In the genomic region with DNA sequence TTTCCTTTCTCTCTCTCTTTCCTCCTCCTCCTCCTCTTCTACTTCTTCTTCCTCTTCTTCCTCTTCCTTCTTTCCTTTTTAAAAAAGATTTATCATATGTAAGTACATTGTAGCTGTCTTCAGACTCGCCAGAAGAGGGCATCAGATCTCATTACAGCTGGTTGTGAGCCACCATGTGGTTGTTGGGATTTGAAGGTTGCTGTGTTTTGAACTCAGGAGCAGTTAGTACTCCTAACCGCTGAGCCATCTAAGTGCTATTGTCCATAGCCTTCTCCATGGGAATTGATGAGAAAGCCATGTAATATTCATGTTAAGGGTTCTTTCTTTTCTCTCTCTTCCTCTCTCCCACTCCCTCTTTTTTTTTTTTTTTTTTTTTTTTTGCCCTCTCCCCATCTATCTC, we compare ENCODE assay signal across 9 mouse cellular contexts. TPM values are rescaled to one million over a fixed set of nuclear protein-coding genes. Genes with fewer than 3 reads are reported as not detected.
DNase-seq lines count a peak whose midpoint lies in the region; ATAC-seq lines count a peak whose summit lies in the region.
"Had no signal": no experiment of that assay in that cellular context is flagged by ENCODE, and none has a peak within 500 bp of the region (broad histone marks: within the 10 kb centered on the region; RNA-seq: fewer than 3 reads in every experiment).

No protein-coding gene starts in this region.

- ATAC-seq in forebrain, embryonic 11.5 days (replicated peaks; ENCODE audit: low FRiP score) = no peak
- ATAC-seq in neural tube, embryonic 12.5 days (ENCODE audit: low FRiP score, low read depth) = peak; percentile 25; the same call in 1 of the 2 replicates
- ATAC-seq in erythroblast, adult 5-6 weeks (replicated peaks; ENCODE audit: low FRiP score, poor library complexity, severe bottlenecking) = peak; percentile 31
- peak; percentile 7; the same call in 1 of the 2 replicates for ATAC-seq in liver, embryonic 16.5 days (ENCODE audit: low read depth)

- peaks cover 12% of the 10 kb centered on the region for H3K4me1 ChIP-seq in forebrain, embryonic 10.5 days
- 0 out of 2 replicates have a peak, but pooled peaks cover 5% of the 10 kb centered on the region for H3K4me1 ChIP-seq in forebrain, embryonic 11.5 days (replicated peaks; ENCODE audit: control insufficient read depth, insufficient read depth, low read length)
- H3K4me1 ChIP-seq in neural tube, embryonic 12.5 days = peaks cover 11% of the 10 kb centered on the region; the same call in 1 of the 2 replicates
- H3K4me1 ChIP-seq in liver, embryonic 16.5 days (ENCODE audit: control insufficient read depth, low read depth, low read length) = peaks cover 10% of the 10 kb centered on the region

- no peak overlapping the region for H3K4me2 ChIP-seq in forebrain, embryonic 11.5 days (ENCODE audit: low read depth, low read length, severe bottlenecking)
- H3K4me2 ChIP-seq in neural tube, embryonic 12.5 days (replicated peaks) = no peak overlapping the region
- peak overlapping the region; percentile 45 for H3K4me2 ChIP-seq in liver, embryonic 16.5 days (ENCODE audit: low read depth, low read length)

- 38% methylated on average over 2 of the region's 2 CpGs for WGBS in forebrain, embryonic 10.5 days
- WGBS in forebrain, embryonic 11.5 days = 35% methylated on average over 2 of the region's 2 CpGs
- WGBS in neural tube, embryonic 12.5 days = 38% methylated on average over 2 of the region's 2 CpGs
- 38% methylated on average over 2 of the region's 2 CpGs for WGBS in liver, embryonic 16.5 days (ENCODE audit: insufficient replicate concordance)

- no peaks in the 10 kb centered on the region for H3K9me3 ChIP-seq in forebrain, embryonic 10.5 days
- H3K9me3 ChIP-seq in forebrain, embryonic 11.5 days (ENCODE audit: control insufficient read depth, low read length) = no peaks in the 10 kb centered on the region
- no peaks in the 10 kb centered on the region for H3K9me3 ChIP-seq in neural tube, embryonic 12.5 days
- H3K9me3 ChIP-seq in liver, embryonic 16.5 days (replicated peaks; ENCODE audit: control insufficient read depth, low read length) = no peaks in the 10 kb centered on the region
- H3K9me3 ChIP-seq: lung, embryonic 15.5 days had no signal

- H3K27ac ChIP-seq in forebrain, embryonic 10.5 days = no peak overlapping the region
- H3K27ac ChIP-seq in forebrain, embryonic 11.5 days (ENCODE audit: low read depth, low read length) = no peak overlapping the region
- no peak overlapping the region for H3K27ac ChIP-seq in neural tube, embryonic 12.5 days
- H3K27ac ChIP-seq in liver, embryonic 16.5 days (ENCODE audit: low read length) = no peak overlapping the region

- no peaks in the 10 kb centered on the region for H3K27me3 ChIP-seq in forebrain, embryonic 10.5 days (ENCODE audit: poor library complexity, severe bottlenecking)
- no peaks in the 10 kb centered on the region for H3K27me3 ChIP-seq in forebrain, embryonic 11.5 days (ENCODE audit: control insufficient read depth, insufficient read depth, low read length)
- H3K27me3 ChIP-seq in neural tube, embryonic 12.5 days (replicated peaks) = no peaks in the 10 kb centered on the region
- no peaks in the 10 kb centered on the region for H3K27me3 ChIP-seq in liver, embryonic 16.5 days (ENCODE audit: control insufficient read depth, insufficient read depth, low read depth, low read length)
- H3K27me3 ChIP-seq: lung, embryonic 15.5 days had no signal

- DNase-seq in forebrain, embryonic 10.5 days (ENCODE audit: extremely low spot score, low spot score) = no peak
- no peak for DNase-seq in forebrain, embryonic 11.5 days (ENCODE audit: low spot score)
- DNase-seq in neural tube, embryonic 10.5 days (ENCODE audit: extremely low spot score, low spot score) = no peak
- peak; percentile 46 to 52 for DNase-seq in thymus, postnatal 10 days (ENCODE audit: low spot score in 2 of 2)
- DNase-seq in testis, postnatal 10 days (ENCODE audit: low spot score) = no peak

- H3K4me3 ChIP-seq in forebrain, embryonic 10.5 days = peak overlapping the region; percentile 81; the same call in 1 of the 2 replicates
- H3K4me3 ChIP-seq in forebrain, embryonic 11.5 days (ENCODE audit: low read depth, low read length) = no peak overlapping the region
- no peak overlapping the region for H3K4me3 ChIP-seq in neural tube, embryonic 12.5 days
- H3K4me3 ChIP-seq in liver, embryonic 16.5 days (ENCODE audit: low read depth, low read length) = no peak overlapping the region

- peaks cover 51% of the 10 kb centered on the region for H3K36me3 ChIP-seq in forebrain, embryonic 10.5 days (replicated peaks)
- H3K36me3 ChIP-seq in forebrain, embryonic 11.5 days (ENCODE audit: control insufficient read depth, insufficient read depth, low read length) = peaks cover 8% of the 10 kb centered on the region
- peaks cover 32% of the 10 kb centered on the region for H3K36me3 ChIP-seq in neural tube, embryonic 12.5 days
- H3K36me3 ChIP-seq in liver, embryonic 16.5 days (ENCODE audit: control insufficient read depth, insufficient read depth) = peaks cover 24% of the 10 kb centered on the region

- H3K9ac ChIP-seq in forebrain, embryonic 11.5 days (ENCODE audit: low read length) = no peak overlapping the region
- H3K9ac ChIP-seq in neural tube, embryonic 12.5 days = no peak overlapping the region
- no peak overlapping the region for H3K9ac ChIP-seq in liver, embryonic 16.5 days (ENCODE audit: low read depth, low read length)

RNA-seq across cellular contexts. Expression of a gene that starts 0.5 kb away (rescaled TPM):
- polyA plus RNA-seq in forebrain, embryonic 10.5 days (2016; fragmentation: Nextera tagmentation; extraction: Ambion mirVana) = 58.9 and 59.6 TPM in 2 replicates
- 66.3 and 68.3 TPM in 2 replicates for polyA plus RNA-seq in forebrain, embryonic 11.5 days (2014; fragmentation: Nextera tagmentation; extraction: Ambion mirVana)
- 81.7 and 87.0 TPM in 2 replicates for polyA plus RNA-seq in neural tube, embryonic 12.5 days (2016; fragmentation: Nextera tagmentation; extraction: Ambion mirVana)
- total RNA-seq in erythroblast, adult 5-6 weeks (2015; ENCODE audit: low replicate concordance) = 6.3 and 11.5 TPM in 2 replicates
- total RNA-seq in erythroblast, adult 5-6 weeks (2017; ENCODE audit: low replicate concordance) = 10.7 and 13.4 TPM in 2 replicates
- polyA plus RNA-seq in liver, embryonic 16.5 days (2015; fragmentation: Nextera tagmentation; extraction: Ambion mirVana) = 17.8 and 18.2 TPM in 2 replicates

RNA-seq across cellular contexts. Expression of a gene that starts 15.4 kb away (rescaled TPM):
- 344 and 355 TPM in 2 replicates for polyA plus RNA-seq in forebrain, embryonic 10.5 days (2016; fragmentation: Nextera tagmentation; extraction: Ambion mirVana)
- polyA plus RNA-seq in forebrain, embryonic 11.5 days (2014; fragmentation: Nextera tagmentation; extraction: Ambion mirVana) = 365 and 366 TPM in 2 replicates
- 322 and 326 TPM in 2 replicates for polyA plus RNA-seq in neural tube, embryonic 12.5 days (2016; fragmentation: Nextera tagmentation; extraction: Ambion mirVana)
- total RNA-seq in erythroblast, adult 5-6 weeks (2015; ENCODE audit: low replicate concordance) = 25.9 and 29.9 TPM in 2 replicates
- 37.6 and 44.0 TPM in 2 replicates for total RNA-seq in erythroblast, adult 5-6 weeks (2017; ENCODE audit: low replicate concordance)
- polyA plus RNA-seq in liver, embryonic 16.5 days (2015; fragmentation: Nextera tagmentation; extraction: Ambion mirVana) = 44.8 and 48.7 TPM in 2 replicates

RNA-seq across cellular contexts. Expression of a gene that starts 17.9 kb away (rescaled TPM):
- 176 and 192 TPM in 2 replicates for polyA plus RNA-seq in forebrain, embryonic 10.5 days (2016; fragmentation: Nextera tagmentation; extraction: Ambion mirVana)
- 142 and 151 TPM in 2 replicates for polyA plus RNA-seq in forebrain, embryonic 11.5 days (2014; fragmentation: Nextera tagmentation; extraction: Ambion mirVana)
- polyA plus RNA-seq in neural tube, embryonic 12.5 days (2016; fragmentation: Nextera tagmentation; extraction: Ambion mirVana) = 211 and 215 TPM in 2 replicates
- total RNA-seq in erythroblast, adult 5-6 weeks (2015; ENCODE audit: low replicate concordance) = 33.0 and 49.1 TPM in 2 replicates
- total RNA-seq in erythroblast, adult 5-6 weeks (2017; ENCODE audit: low replicate concordance) = 37.8 and 45.3 TPM in 2 replicates
- 38.8 and 41.2 TPM in 2 replicates for polyA plus RNA-seq in liver, embryonic 16.5 days (2015; fragmentation: Nextera tagmentation; extraction: Ambion mirVana)

RNA-seq across cellular contexts. Expression of a gene that starts 22.8 kb away (rescaled TPM):
- 4.4 and 7.9 TPM in 2 replicates for polyA plus RNA-seq in forebrain, embryonic 10.5 days (2016; fragmentation: Nextera tagmentation; extraction: Ambion mirVana)
- polyA plus RNA-seq in forebrain, embryonic 11.5 days (2014; fragmentation: Nextera tagmentation; extraction: Ambion mirVana) = 5.6 and 6.5 TPM in 2 replicates
- 5.0 and 7.2 TPM in 2 replicates for polyA plus RNA-seq in neural tube, embryonic 12.5 days (2016; fragmentation: Nextera tagmentation; extraction: Ambion mirVana)
- 41.3 and 51.2 TPM in 2 replicates for total RNA-seq in erythroblast, adult 5-6 weeks (2015; ENCODE audit: low replicate concordance)
- total RNA-seq in erythroblast, adult 5-6 weeks (2017; ENCODE audit: low replicate concordance) = 15.3 and 28.6 TPM in 2 replicates
- 26.5 and 33.8 TPM in 2 replicates for polyA plus RNA-seq in liver, embryonic 16.5 days (2015; fragmentation: Nextera tagmentation; extraction: Ambion mirVana)

RNA-seq across cellular contexts. Expression of a gene that starts 22.9 kb away (rescaled TPM):
- polyA plus RNA-seq in forebrain, embryonic 10.5 days (2016; fragmentation: Nextera tagmentation; extraction: Ambion mirVana) = 7.8 and 8.2 TPM in 2 replicates
- 10.3 and 12.0 TPM in 2 replicates for polyA plus RNA-seq in forebrain, embryonic 11.5 days (2014; fragmentation: Nextera tagmentation; extraction: Ambion mirVana)
- 10.6 and 12.3 TPM in 2 replicates for polyA plus RNA-seq in neural tube, embryonic 12.5 days (2016; fragmentation: Nextera tagmentation; extraction: Ambion mirVana)
- total RNA-seq in erythroblast, adult 5-6 weeks (2015; ENCODE audit: low replicate concordance) = 1.9 and 18.0 TPM in 2 replicates
- 22.4 and 31.6 TPM in 2 replicates for total RNA-seq in erythroblast, adult 5-6 weeks (2017; ENCODE audit: low replicate concordance)
- polyA plus RNA-seq in liver, embryonic 16.5 days (2015; fragmentation: Nextera tagmentation; extraction: Ambion mirVana) = 18.9 and 19.6 TPM in 2 replicates

Comparison
In these comparisons a context has a peak if more than half of its experiments do, and no peak if none do; other contexts are left out.
1. DNase-seq: peak in thymus, postnatal 10 days (2 of 2); none in forebrain, embryonic 10.5 days (single experiment), forebrain, embryonic 11.5 days (single experiment), neural tube, embryonic 10.5 days (single experiment) and testis, postnatal 10 days (single experiment).